Mouse (Mus musculus) G1E (cell line): ENCODE data around the gene Cand1.

Source experiments
- CTCF ChIP-seq: IDR thresholded peaks from 2 replicates; pipeline ENCODE4 v1.5.1; 2012; ENCODE audit warnings: low read depth, low read length, inconsistent platforms, mixed read lengths
- GATA1 ChIP-seq: IDR thresholded peaks from 2 replicates; pipeline ENCODE4 v1.6.1; 2012; ENCODE audit warnings: borderline replicate concordance, low read length, inconsistent platforms, mixed read lengths

- TF ChIP-seq CTCF: no peak
- TF ChIP-seq GATA1: no peak
Observed at GRCm38 (mm10) chr10:119165051-119165450, 74.8 kb downstream of the Cand1 start.
